Comparison of ENCODE assay signal across 7 mouse cellular contexts in the genomic region with DNA sequence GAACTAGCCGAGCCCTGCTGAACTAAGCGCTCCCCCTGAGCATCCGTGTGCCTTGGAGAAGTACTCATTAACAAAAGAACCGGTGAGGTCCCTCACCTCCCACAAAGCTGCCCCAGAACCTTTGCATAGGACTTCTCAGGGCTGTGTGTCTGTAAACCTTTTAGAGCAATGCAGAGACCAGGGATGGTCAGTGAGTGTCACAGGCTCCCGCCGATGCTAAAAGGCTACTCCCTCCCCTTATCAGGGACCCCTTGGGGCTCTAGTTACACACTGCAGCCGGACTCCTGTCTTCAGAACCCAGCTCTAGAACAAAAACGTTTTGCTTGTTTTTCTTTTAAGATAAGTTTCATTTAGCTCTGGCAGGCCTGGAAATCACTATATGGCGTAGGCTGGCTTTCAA. TPM values are rescaled to one million over a fixed set of nuclear protein-coding genes. Genes with fewer than 3 reads are reported as not detected.
DNase-seq lines count a peak whose midpoint lies in the region; ATAC-seq and TF ChIP-seq lines count a peak whose summit lies in the region.

No protein-coding gene starts in this region.

- no peaks in the 10 kb centered on the region for H3K27me3 ChIP-seq in thymus, adult 2 months (ENCODE audit: control insufficient read depth, insufficient read depth, low read length)
- H3K27me3 ChIP-seq in forebrain, embryonic 15.5 days, result no peaks in the 10 kb centered on the region
- no peaks in the 10 kb centered on the region for H3K27me3 ChIP-seq in liver, embryonic 16.5 days (ENCODE audit: control insufficient read depth, insufficient read depth, low read depth, low read length)

- H3K36me3 ChIP-seq in thymus, adult 2 months (ENCODE audit: control insufficient read depth, insufficient read depth, low read length), result peaks cover 7% of the 10 kb centered on the region
- peaks cover 18% of the 10 kb centered on the region for H3K36me3 ChIP-seq in forebrain, embryonic 15.5 days
- H3K36me3 ChIP-seq in liver, embryonic 16.5 days (ENCODE audit: control insufficient read depth, insufficient read depth), result peaks cover 8% of the 10 kb centered on the region

- ATAC-seq in forebrain, embryonic 15.5 days (replicated peaks), result peak; percentile 53; the same call in 1 of the 2 replicates
- ATAC-seq in liver, embryonic 16.5 days (ENCODE audit: low read depth), result peak; percentile 22

- H3K9me3 ChIP-seq in forebrain, embryonic 15.5 days, result no peaks in the 10 kb centered on the region
- no peaks in the 10 kb centered on the region for H3K9me3 ChIP-seq in liver, embryonic 16.5 days (replicated peaks; ENCODE audit: control insufficient read depth, low read length)

- no peak overlapping the region for H3K9ac ChIP-seq in forebrain, embryonic 15.5 days (replicated peaks)
- peak overlapping the region; percentile 84 for H3K9ac ChIP-seq in liver, embryonic 16.5 days (ENCODE audit: low read depth, low read length)

- H3K4me2 ChIP-seq in forebrain, embryonic 15.5 days (replicated peaks), result peak overlapping the region; percentile 37
- peak overlapping the region; percentile 80 for H3K4me2 ChIP-seq in liver, embryonic 16.5 days (ENCODE audit: low read depth, low read length)

- no peak for TF ChIP-seq POLR2A in thymus, adult 2 months (IDR thresholded peaks at IDR 0.05; ENCODE audit: control insufficient read depth, extremely low read depth, insufficient read depth, low read length, poor library complexity)

- 32% methylated on average over 9 of the region's 9 CpGs for WGBS in thymus, adult 2 months
- 23% methylated on average over 9 of the region's 9 CpGs for WGBS in forebrain, embryonic 15.5 days
- WGBS in liver, embryonic 16.5 days (ENCODE audit: insufficient replicate concordance), result 13% methylated on average over 9 of the region's 9 CpGs

- no peak overlapping the region for H3K27ac ChIP-seq in thymus, adult 2 months (ENCODE audit: control insufficient read depth, insufficient read depth, low read length)
- no peak overlapping the region for H3K27ac ChIP-seq in forebrain, embryonic 15.5 days (replicated peaks)
- peak overlapping the region; percentile 78 for H3K27ac ChIP-seq in liver, embryonic 16.5 days (ENCODE audit: low read length)

- no peak for TF ChIP-seq CTCF in thymus, adult 2 months (IDR thresholded peaks at IDR 0.05; ENCODE audit: borderline replicate concordance, control insufficient read depth, extremely low read depth, insufficient read depth, low read length, poor library complexity)

- peak overlapping the region; percentile 60 for H3K4me3 ChIP-seq in thymus, adult 2 months (ENCODE audit: control insufficient read depth, insufficient read depth, low read length)
- H3K4me3 ChIP-seq in forebrain, embryonic 15.5 days, result peak overlapping the region; percentile 89
- H3K4me3 ChIP-seq in liver, embryonic 16.5 days (ENCODE audit: low read depth, low read length), result peak overlapping the region; percentile 92

- no peak for DNase-seq in thymus, adult 2 months
- DNase-seq in thymus, postnatal 4 days, result no peak
- DNase-seq in MN1 (ENCODE audit: low spot score), result no peak
- no peak for DNase-seq in left cerebral cortex, adult 9 months (ENCODE audit: low spot score in 2 of 2)
- DNase-seq in gastrocnemius, postnatal 25 days, result no peak

- H3K4me1 ChIP-seq in thymus, adult 2 months (replicated peaks; ENCODE audit: control insufficient read depth, insufficient read depth, low read length), result peaks cover 7% of the 10 kb centered on the region
- H3K4me1 ChIP-seq in forebrain, embryonic 15.5 days, result peaks cover 17% of the 10 kb centered on the region
- peaks cover 34% of the 10 kb centered on the region for H3K4me1 ChIP-seq in liver, embryonic 16.5 days (ENCODE audit: control insufficient read depth, low read depth, low read length)

RNA-seq across cellular contexts. Expression of a gene that starts 0.5 kb away (rescaled TPM):
- 152 and 170 TPM in 2 replicates for polyA plus RNA-seq in thymus, adult 2 months (2012; rRNA removed)
- polyA plus RNA-seq in forebrain, embryonic 15.5 days (2015; fragmentation: Nextera tagmentation; extraction: Ambion mirVana), result 225 and 228 TPM in 2 replicates
- polyA plus RNA-seq in liver, embryonic 16.5 days (2015; fragmentation: Nextera tagmentation; extraction: Ambion mirVana), result 144 and 145 TPM in 2 replicates
- 100 to 1,000 TPM; 412 to 474 TPM for total RNA-seq in gastrocnemius, postnatal 25 days (2021)

RNA-seq across cellular contexts. Expression of a gene that starts 10.0 kb away (rescaled TPM):
- polyA plus RNA-seq in thymus, adult 2 months (2012; rRNA removed), result 14.4 and 51.8 TPM in 2 replicates
- 9.0 and 11.1 TPM in 2 replicates for polyA plus RNA-seq in forebrain, embryonic 15.5 days (2015; fragmentation: Nextera tagmentation; extraction: Ambion mirVana)
- 0.42 and 0.75 TPM in 2 replicates for polyA plus RNA-seq in liver, embryonic 16.5 days (2015; fragmentation: Nextera tagmentation; extraction: Ambion mirVana)
- total RNA-seq in gastrocnemius, postnatal 25 days (2021), result under 1 TPM; 0.69 to 0.75 TPM

RNA-seq across cellular contexts. Expression of a gene that starts 12.6 kb away (rescaled TPM):
- 3.7 and 5.3 TPM in 2 replicates for polyA plus RNA-seq in thymus, adult 2 months (2012; rRNA removed)
- 6.8 and 7.6 TPM in 2 replicates for polyA plus RNA-seq in forebrain, embryonic 15.5 days (2015; fragmentation: Nextera tagmentation; extraction: Ambion mirVana)
- 0.41 and 0.48 TPM in 2 replicates for polyA plus RNA-seq in liver, embryonic 16.5 days (2015; fragmentation: Nextera tagmentation; extraction: Ambion mirVana)
- total RNA-seq in gastrocnemius, postnatal 25 days (2021), result under 1 TPM; 0.31 to 0.35 TPM

RNA-seq across cellular contexts. Expression of a gene that starts 12.7 kb away (rescaled TPM):
- 23.6 and 24.9 TPM in 2 replicates for polyA plus RNA-seq in thymus, adult 2 months (2012; rRNA removed)
- polyA plus RNA-seq in forebrain, embryonic 15.5 days (2015; fragmentation: Nextera tagmentation; extraction: Ambion mirVana), result 36.0 and 40.8 TPM in 2 replicates
- polyA plus RNA-seq in liver, embryonic 16.5 days (2015; fragmentation: Nextera tagmentation; extraction: Ambion mirVana), result 12.2 and 12.6 TPM in 2 replicates
- 10 to 100 TPM; 21.5 to 23.1 TPM for total RNA-seq in gastrocnemius, postnatal 25 days (2021)

RNA-seq across cellular contexts. Expression of a gene that starts 20.5 kb away (rescaled TPM):
- 0.15 and 0.20 TPM in 2 replicates for polyA plus RNA-seq in thymus, adult 2 months (2012; rRNA removed)
- 0.13 TPM in 1 of 2 replicates, not detected in the other for polyA plus RNA-seq in forebrain, embryonic 15.5 days (2015; fragmentation: Nextera tagmentation; extraction: Ambion mirVana)
- polyA plus RNA-seq in liver, embryonic 16.5 days (2015; fragmentation: Nextera tagmentation; extraction: Ambion mirVana), result 0.09 TPM in 1 of 2 replicates, not detected in the other
- total RNA-seq in gastrocnemius, postnatal 25 days (2021), result not detected
